Mouse (Mus musculus) frontal cortex, postnatal 10 days (tissue): Measurements from ENCODE around the gene Rsu1.
A peak's percentile ranks its signal among the peaks of the same experiment; 100 is the strongest.

Experiments
- DNase-seq, 2 experiments: peaks; one replicate each; pipeline ENCODE4 v3.0.0; 2022; ENCODE audit warnings: low spot score in 2 of 2, mixed read lengths in 1 of 2

Gene Rsu1

DNA sequence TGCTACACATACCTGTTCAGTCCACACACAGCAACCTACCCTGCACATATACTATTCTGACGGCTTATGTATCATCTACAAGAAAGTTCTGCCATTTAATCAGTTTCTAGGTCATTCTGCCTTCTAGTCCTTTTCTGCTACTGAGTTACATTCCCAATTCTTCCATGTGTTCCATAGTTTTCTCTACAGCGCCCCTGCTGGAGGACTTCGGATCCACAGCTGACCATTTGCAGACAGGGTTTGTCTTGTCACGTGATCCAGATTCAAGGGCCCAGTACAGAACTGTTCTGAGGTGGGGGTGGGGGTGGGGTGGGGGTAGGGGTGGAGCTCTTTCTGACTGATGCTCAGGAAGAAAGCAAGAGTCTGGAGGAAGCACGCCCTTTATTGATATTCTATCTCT lies 102.5 kb downstream of the Rsu1 start:
- no peak for DNase-seq

DNA sequence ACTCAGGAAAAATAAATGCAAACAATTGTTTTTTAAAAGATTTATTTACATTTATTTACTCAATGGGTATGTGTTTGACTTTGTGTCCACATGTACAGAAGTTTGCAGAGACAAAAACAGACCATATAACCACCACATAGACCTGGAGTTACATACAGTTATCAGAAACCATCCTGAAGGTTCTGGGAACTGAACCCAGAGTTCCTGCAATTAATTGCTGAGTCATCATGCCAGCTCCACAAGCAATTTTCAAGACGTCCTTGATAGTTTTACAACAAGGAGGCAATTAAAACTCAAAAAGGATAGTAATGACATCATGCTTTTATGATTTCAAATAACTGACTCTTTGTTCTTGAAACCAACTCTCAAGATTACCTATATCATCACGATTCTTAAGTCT lies 109.5 kb downstream of the Rsu1 start:
- no peak for DNase-seq

DNA sequence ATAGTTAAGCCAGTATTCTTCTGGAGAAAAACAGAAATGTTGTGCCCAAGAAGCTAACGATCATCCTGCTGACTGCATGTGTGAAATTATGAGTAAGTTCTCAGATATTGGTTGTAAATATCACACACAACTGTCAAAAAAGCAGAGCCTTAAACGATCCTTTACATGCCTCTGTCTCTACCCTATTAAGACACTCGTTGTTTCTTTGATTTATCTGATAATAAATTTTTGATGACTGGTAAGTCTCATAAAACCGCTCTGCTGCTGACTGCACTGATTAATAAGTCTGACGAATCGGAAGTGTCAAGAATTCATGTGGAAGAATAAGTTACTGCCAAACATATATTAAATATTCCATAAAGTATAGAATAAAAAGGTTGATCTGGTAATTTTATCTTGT lies 126.0 kb downstream of the Rsu1 start:
- no peak for DNase-seq

DNA sequence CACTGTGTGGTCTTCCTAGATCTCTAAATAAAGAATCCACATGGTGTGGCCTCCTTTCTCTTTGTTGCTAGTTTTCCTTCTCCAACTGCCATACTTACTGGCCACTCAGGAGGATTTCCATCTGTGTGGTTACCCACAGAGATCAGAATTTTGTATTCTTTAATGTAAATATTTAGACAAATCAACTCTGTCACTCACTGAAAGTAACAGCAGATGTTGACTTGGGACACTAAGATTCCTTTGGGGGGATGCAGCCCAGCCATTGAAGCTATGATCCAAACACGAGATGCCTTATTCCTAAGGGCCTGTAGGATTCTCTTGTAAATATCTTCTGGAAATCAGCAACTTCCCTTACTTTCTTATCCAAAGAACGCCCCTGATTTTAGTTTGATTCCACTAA lies 136.3 kb downstream of the Rsu1 start:
- DNase-seq = no peak

DNA sequence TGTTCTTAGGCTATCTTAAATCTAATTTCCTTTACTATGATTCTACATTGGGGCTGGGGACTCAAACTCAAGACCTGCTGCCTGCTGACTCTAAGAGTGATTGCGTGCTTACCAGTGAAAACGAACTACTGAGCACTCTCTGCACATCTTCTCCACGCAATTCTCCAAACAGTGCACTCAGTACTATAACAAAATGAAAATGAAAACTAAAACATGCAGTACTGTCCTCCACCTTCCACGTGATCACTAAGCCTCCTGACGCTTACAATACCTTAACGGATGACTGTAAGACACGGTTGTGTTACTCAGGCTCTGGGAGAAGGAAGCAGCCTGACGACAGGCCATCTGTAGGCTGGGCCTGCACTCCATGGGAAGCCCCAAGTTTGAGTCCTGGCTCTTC lies 138.4 kb downstream of the Rsu1 start:
- no peak for DNase-seq

DNA sequence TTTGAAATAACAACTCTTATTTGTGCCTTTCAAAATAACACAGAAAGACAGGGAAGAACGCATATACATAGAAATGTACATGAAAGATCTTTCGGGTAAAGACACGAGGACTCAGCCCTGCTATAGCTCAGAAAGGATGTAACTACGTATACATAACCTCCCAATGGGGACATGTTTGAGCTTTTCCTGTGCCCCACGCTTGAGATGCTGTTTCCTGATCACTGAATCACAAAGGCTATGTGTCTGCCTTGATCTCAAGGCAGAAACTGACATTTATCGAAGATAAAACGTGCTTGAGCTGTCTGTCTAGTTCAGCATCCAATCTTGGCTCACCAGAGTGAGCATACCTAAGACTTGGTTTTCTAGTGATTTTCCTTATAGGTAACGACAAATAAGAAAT lies 138.8 kb downstream of the Rsu1 start:
- no peak for DNase-seq

DNA sequence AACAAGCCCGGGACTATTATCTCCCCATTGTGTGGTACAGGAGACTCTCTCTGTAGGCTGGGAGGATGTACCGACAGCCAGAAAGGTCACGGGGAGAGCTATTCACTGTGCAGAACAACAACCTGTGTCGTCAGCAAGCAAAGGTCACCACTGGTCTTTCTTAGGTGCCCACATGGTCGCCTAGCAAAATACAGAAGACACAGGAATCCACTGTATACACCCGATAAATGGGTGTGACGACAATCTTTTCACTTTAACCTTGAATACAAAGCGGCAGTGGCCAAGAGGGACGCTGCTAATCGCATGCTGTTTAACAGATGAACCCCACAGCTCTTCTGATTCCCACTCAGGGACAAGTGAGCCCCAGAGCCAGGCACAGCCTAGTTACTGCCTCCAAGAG lies 141.4 kb downstream of the Rsu1 start:
- no peak for DNase-seq

DNA sequence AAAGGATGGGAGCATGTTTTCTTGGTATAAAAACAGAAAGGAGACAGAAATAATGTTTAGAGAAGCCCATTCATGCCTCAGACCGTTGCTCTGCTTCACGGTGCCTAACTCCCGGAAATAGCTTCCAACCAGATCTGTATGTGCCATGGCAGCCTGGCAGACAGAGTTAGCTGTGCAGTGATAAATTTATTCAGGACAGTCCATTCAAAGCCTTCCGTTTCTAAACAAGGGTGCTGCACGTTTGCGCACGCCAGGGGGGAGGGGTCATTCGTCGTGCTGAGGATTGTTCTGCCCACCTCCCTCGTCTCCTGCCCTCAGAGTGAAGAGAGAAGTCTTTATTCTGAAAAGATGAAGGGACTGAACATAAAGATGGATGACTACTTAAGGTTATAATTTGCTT lies 141.9 kb downstream of the Rsu1 start:
- peak; percentile 30 to 34 for DNase-seq

DNA sequence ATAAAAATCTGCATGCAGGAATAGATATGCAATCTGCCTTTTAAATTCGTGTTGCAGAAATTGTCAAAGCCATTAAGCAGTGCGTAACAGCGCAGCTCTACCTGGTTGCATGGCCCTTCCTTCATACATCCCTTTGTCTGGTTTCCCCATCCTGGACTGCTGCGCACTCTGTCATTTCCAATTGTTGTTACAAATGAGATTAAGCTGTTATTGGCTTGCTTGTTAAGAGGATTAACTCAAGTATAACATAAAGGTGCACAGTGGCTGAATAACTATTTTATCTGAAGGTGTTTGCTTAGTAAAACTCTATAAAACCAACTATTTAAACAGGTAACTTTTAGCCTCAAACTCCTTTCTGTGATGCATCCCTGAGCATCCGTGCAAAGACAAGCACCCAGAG lies 150.8 kb downstream of the Rsu1 start:
- DNase-seq = no peak

DNA sequence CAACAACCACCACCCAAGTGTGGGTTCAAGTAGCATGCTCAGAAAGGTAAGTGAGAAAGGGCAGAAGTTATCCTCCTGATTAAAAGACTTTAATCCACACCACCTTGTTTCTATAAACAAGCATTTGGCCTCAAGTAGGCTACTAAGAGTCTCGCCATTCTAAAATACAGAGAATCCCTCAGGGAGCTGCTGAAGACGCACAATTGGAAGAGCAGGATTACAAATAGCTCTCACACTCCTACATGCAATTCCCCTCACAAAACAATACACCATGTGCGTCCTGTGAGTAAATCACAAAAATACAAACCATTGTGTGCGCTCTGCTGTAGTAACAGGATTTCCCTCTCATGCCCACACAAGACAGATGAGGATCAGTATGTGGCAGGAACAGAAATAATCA lies 153.3 kb downstream of the Rsu1 start:
- DNase-seq = no peak

DNA sequence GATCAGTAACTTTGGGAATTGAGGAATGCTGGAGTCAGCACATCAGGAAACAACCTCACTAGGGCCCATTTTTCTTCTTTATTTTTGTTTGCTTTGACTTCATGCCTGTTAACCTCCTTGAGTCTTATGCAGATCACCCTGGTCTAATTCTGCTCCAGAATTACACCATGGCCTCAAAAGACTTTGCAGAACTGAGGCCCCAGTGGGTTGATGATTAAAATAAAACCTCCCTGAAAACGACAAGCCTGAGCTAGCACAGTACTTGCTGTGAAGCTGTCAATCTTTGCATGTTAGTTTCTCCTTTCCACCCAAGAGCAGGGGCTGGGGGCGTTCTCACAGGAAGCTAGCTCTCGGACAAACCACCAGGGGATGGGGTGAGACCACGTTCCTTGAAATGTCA lies 164.7 kb downstream of the Rsu1 start:
- no peak for DNase-seq

DNA sequence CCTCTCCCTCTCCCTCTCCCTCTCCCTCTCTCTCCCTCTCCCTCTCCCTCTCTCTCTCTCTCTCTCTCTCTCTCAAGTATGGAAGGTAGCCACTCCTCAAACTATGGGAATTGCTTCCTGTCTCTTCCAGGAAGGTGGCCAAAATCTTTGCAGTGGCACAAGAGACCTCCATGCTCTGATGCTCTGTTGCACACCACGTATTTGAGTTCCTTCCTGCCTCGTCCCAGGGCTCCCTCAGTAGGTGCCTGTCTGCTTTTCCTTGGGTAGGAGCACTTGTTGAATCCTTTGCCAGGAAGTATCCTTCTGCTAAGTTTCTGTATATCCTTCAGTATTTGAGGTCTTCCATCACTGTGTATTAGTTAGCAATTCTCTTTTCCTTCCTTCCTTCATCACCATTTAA lies 166.8 kb downstream of the Rsu1 start:
- DNase-seq = no peak

DNA sequence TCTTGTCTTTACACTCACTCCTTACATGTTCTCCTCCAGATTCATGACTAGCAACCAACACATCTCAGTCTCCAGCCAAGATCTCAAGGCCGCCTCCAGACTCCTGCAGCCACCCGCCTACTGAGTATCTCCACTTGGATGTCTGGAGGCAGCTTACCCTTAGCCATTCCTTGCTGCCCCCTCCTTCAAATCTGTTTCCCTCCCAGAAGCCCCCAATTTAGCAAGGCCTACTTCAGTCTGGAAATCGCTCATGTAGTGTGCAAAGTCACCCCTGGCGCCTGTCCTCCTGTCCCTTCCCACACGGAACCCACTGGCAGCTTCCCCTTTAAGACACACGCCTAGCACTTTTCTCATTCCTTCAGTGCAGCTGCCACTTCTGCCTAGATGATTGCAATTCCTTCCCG lies 167.4 kb downstream of the Rsu1 start:
- peak; percentile 18 to 46 for DNase-seq

DNA sequence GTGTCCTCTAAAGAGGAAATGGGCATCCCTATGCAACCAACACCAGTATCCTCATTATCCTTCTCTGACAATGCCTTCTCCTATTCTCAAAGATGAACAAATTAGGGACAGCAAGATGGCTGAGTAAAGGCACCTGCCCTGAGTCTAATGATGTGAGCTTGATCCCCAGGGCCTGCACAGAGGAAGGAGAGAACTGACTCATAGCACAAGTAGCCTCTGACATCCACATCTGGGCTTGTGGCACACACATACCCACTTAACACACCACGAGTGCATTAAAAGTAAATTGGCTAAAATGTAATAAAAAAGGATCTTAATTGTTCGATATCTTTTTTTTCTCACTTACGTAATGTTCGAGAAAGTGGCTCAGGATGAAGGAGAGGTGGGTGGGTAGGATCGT lies 177.2 kb downstream of the Rsu1 start:
- DNase-seq = no peak

DNA sequence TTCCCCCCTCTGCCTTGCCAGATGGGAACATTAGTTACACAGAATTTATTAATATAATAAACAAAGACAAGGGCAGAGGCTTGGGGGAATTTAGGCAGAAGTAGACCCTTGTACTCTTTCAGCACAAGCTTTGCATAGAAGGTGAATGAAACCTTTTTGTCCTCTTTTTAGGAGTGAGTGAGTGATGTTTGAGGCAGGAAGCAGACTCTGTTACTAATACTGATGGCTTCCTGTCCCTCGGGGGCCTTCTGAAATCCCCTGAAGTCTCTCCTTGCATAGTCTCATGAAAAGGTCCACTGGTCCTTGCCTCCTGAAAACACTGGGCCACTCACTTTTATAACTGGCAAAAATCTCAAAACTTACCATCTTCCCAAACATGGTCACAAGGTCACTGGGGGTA lies 177.6 kb downstream of the Rsu1 start:
- no peak for DNase-seq

DNA sequence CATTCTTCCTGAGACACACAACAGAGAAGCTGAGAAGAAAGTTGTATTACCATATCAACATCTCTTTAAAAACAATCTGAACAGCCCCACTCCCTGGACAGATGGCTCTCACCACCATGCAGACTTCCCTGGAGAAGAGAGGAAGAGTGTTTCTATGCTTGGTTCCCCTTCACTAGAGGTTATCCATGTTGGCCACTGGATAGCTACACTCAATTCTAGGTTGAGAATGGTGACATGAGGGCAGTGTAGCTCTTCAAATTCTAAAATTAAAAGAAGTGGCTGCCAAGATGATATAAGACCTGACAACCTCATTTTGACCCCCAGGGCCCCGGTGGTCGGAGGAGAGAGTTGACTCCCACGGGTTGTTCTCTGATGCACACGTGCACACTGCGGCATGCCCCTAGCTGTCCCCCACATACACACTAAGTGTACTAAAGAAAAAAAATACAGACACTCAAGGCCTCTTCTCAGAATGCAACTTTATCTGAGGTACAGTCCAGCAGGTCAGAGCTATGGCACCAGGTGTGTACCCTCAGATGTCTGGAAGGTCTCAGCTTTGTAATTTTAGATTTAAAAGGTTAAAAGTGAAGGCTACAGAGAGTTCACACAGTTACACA lies 179.7 kb downstream of the Rsu1 start:
- DNase-seq = no peak

DNA sequence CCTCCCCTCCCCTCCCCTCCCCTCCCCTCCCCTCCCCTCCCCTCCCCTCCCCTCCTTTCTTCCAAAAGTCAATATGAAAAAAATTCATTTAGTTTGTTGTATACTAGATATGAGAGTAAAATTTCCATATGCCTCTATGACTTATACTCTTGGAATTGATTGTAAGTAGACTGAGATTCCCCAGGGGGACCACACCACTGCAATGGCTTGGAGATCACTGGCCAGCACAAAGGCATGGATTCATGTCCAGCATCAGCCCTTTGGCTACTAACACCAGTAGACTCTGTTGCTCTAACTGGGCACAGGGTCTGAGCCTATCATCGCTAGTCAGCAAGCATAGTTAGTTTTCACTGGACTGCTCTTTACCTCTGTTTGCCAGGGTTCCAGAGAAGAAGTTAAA lies 180.4 kb downstream of the Rsu1 start:
- DNase-seq = no peak

DNA sequence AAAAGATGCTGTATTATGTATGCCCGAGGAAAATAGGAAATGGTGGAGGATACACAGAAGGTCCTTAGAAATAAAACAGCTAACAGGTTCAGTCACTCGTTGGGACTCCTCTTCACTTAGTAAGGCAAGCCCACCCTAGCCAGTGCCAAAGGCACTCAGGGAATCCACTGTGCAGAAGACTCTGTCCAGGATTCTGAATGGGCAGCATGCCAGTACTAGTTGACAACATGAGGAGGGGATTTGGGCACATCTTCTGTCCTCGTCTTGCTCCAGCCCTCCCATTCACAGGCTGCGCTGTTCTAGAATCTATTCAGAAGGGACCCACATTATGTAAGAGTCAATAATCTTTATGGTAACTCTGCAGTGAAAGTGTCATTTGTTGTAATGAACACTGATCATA lies 181.4 kb downstream of the Rsu1 start:
- DNase-seq = no peak

DNA sequence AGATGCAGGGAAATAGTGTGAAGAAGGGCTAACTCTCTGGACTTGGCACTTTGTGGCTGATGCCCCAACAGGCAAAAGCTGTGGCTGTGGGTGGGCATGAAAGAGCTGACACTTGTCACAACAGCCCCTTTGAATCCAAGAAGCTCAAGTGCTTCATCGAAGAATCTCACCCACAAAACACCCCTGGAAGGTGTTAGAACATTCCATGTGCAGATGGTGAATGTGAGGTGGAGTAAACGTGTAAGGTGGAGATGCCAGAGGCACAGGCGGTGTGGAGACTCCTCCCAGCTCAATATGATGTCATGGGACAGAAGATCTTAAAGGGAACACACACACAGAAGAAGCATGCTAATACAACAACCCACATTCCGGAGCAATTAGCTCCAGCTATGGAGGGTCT lies 182.9 kb downstream of the Rsu1 start:
- no peak for DNase-seq

DNA sequence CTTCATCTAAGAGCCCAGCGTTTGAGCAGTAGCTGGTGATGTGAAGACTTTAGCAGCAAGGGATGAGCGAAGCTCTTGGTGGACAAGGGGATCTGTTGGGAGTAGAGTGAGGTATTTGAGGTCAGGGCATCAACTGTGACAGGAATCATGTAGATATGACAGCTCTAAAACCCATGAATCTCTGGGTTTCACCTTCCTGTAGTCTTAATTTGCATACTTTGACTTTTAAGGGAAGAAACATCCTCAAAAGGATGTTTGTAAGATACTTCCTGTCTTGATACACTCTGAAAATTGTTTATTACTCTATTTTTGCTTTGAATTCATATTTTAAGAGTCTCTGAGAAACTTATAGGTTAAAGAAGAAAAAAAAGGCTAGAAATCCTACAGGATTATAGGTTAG lies 183.4 kb downstream of the Rsu1 start:
- DNase-seq = no peak

DNA sequence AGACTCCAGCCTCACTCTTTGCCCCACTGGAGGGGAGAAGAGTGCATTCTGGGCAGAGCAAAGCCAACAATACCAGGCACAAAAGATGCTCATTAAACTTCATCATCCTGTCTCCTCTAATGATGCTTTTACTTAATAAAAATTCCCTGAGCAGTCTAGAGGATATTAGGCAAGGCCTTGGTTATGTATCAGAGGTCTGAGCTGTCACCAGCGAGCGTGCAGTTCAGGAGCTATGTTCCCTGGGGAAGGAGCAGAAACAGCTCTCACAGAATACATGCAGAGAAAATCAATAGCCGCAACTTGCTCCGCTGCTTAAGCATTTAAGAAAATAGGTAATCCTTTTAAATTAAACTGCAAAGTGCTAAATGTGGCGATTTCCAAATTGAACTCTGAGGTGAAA lies 187.0 kb downstream of the Rsu1 start:
- no peak for DNase-seq

DNA sequence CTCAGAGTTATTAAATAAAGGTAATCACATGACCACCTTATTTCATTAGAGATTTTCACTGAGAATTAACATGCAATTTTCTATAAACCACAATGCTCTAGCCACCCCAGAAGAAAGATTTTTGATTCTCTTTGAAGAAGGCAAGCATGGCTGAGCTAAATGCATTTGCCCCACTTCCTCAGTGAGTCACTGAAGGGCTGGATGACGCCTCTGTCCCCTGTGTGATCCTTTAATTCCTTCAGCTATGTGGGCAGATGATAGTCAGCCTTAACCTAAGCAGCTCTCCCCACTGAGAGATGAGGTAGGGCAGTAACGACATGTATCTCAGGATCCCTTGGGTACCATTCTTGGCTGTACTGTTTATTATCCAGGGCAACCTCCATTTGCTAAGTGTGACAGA lies 190.7 kb downstream of the Rsu1 start:
- DNase-seq = no peak

DNA sequence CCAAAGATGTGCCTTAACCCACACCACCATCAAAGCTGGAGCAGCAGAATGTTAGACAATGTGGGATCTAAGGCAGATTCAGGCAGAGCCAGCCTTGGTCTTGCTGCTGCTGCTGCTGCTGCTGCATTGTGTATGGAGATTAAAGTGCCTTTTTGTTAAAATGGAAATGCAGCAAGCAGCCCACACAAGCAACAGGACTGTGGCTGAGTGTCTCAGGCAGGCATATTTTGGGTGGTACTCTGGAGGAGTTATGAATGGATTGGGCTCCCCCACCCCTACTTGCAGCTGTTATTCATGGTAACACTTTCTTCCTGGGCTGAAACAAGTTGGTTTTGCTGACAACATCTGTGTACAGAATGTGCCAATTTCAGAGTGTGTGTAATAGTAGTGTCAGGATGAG lies 199.0 kb downstream of the Rsu1 start:
- DNase-seq = no peak

DNA sequence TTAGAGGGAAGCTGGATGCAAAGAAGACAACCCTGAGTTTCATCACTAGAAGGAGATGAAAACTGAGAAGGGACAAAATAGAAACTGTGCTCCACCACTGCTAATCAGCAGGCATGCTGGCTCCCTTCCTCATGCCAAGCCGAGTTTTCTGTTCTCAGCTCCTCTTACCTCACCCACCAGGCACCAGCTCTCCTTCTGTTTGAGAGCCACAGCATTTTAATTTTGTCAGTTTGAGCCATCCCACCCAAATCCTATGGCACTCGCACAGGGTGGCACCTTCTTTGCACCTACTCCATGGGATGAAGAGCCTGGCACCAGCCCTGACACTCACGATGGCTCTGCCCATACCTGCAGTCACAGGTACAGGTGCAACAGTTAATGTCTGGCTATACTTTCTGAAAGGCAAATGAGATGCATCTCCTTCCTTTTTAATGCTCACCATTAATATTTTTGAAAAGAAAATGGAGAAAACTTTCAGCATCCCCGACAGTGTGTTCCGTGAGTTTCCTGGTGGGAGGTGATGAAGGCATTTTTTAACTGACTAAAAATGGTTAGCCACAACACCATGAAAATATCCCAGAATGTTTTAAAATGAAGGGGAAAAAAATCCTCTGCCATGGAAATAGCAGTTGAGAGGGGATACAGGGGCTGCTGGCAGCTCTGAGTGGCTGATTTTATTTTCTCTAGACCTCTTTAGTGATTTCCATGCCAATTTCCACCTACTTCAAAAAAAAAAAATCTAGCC lies 210.6 kb downstream of the Rsu1 start:
- DNase-seq = peak; percentile 17 to 19
